Mouse (Mus musculus) ES-Bruce4 (cell line): ENCODE measurements around the gene Tcl1.

Source experiments
- CTCF ChIP-seq: IDR thresholded peaks from one replicate; pipeline ENCODE4 v1.8.1; 2011; ENCODE audit warnings: low read depth, low read length
- EP300 ChIP-seq: IDR thresholded peaks from 2 replicates; pipeline ENCODE4 v1.6.1; 2011; ENCODE audit warnings: low read depth, low read length; ENCODE audit not compliant: insufficient read depth
- POLR2A ChIP-seq: IDR thresholded peaks from one replicate; pipeline ENCODE4 v1.8.1; 2011; ENCODE audit warnings: low read length; ENCODE audit not compliant: insufficient read depth

GRCm38 (mm10) chr12:105267076-105267475 lies 44.5 kb upstream of the Tcl1 start:
- TF ChIP-seq POLR2A (no peak), CTCF (no peak), EP300 (no peak)
